Mouse (Mus musculus) heart, postnatal 0 days (tissue): ENCODE measurements around the gene Plk4.
"Not testable (repeated sequence)": the region's sequence is repeated elsewhere in the genome, so short reads cannot be mapped to it uniquely, and the experiment has no call there.

Source experiments
- CTCF ChIP-seq: IDR thresholded peaks from 2 replicates; pipeline ENCODE4 v1.5.1; 2016; ENCODE audit warnings: antibody characterized with exemption, control low read depth, low read depth
- EP300 ChIP-seq: IDR thresholded peaks from 2 replicates; pipeline ENCODE4 v1.6.1; 2016; ENCODE audit warnings: antibody characterized with exemption, low read depth

- not testable (repeated sequence) for TF ChIP-seq CTCF, EP300
Observed at GRCm38 (mm10) chr3:40847936-40848335, 48.1 kb downstream of the Plk4 start.
